Mouse (Mus musculus): ENCODE data around the gene Zdhhc12. TPM values are rescaled to one million over a fixed set of nuclear protein-coding genes. Genes with fewer than 3 reads are reported as not detected.
"Not testable (repeated sequence)": the region's sequence is repeated elsewhere in the genome, so short reads cannot be mapped to it uniquely, and the experiment has no call there.

Zdhhc12 gene
- 21.0 and 21.2 TPM in 2 replicates for polyA plus RNA-seq (2015; fragmentation: Nextera tagmentation; extraction: Ambion mirVana)

- Histone ChIP-seq H3K9me3 (replicated peaks) (no peaks in the 10 kb centered on the region), H3K4me1 (peaks cover 23% of the 10 kb centered on the region), H3K27me3 (no peaks in the 10 kb centered on the region), H3K9ac (peak within 1 kb of the TSS; percentile 74), H3K27ac (peak within 1 kb of the TSS; percentile 41; the same call in 1 of the 2 replicates), H3K4me2 (peak within 1 kb of the TSS; percentile 83), H3K4me3 (peak within 1 kb of the TSS; percentile 67), H3K36me3 (ENCODE audit: poor library complexity, severe bottlenecking) (peaks cover 45% of the 10 kb centered on the region)
- WGBS = under 1% methylated on average over 50 of the region's 51 CpGs
- peak; percentile 97 for ATAC-seq
These were observed at the start of gene Zdhhc12 for GRCm38 (mm10) chr2:30093471-30094207. TSS of gene Zdhhc12 (minus strand) at chr2:30093648.

DNA sequence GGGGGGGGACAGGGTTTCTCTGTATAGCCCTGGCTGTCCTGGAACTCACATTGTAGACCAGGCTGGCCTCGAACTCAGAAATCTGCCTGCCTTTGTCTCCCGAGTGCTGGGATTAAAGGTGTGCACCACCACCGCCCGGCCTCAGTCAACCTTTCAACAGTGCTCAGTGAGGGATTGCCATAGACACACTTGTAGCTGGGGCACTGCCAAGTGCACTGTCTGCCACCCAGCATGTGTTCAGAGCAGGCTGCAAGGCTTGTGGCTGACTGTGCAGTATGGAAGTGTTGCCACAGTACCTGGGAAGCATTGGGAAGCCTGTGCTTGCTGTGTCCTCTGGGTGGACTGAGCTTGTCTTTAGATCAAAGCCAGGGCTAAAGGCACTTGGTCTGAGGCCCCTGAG lies 46.6 kb upstream of the Zdhhc12 start:
- not testable (repeated sequence) for H3K27ac ChIP-seq; ATAC-seq; H3K4me3 ChIP-seq; H3K9ac ChIP-seq; H3K4me1 ChIP-seq; H3K4me2 ChIP-seq; H3K9me3 ChIP-seq (replicated peaks); H3K27me3 ChIP-seq
- H3K36me3 ChIP-seq (ENCODE audit: poor library complexity, severe bottlenecking) = peaks cover 88% of the 10 kb centered on the region
- WGBS = 91% methylated on average over 4 of the region's 4 CpGs

- no peak for ATAC-seq
- no peaks in the 10 kb centered on the region for H3K9me3 ChIP-seq (replicated peaks)
- H3K4me1 ChIP-seq = peaks cover 26% of the 10 kb centered on the region
- H3K27ac ChIP-seq = no peak overlapping the region
- peaks cover 52% of the 10 kb centered on the region for H3K36me3 ChIP-seq (ENCODE audit: poor library complexity, severe bottlenecking)
- H3K4me2 ChIP-seq = no peak overlapping the region
- no peak overlapping the region for H3K9ac ChIP-seq
- H3K27me3 ChIP-seq = no peaks in the 10 kb centered on the region
- no peak overlapping the region for H3K4me3 ChIP-seq
- WGBS = 90% methylated on average over 10 of the region's 10 CpGs
These were observed 43.0 kb upstream of the Zdhhc12 start for GRCm38 (mm10) chr2:30136458-30136857.

DNA sequence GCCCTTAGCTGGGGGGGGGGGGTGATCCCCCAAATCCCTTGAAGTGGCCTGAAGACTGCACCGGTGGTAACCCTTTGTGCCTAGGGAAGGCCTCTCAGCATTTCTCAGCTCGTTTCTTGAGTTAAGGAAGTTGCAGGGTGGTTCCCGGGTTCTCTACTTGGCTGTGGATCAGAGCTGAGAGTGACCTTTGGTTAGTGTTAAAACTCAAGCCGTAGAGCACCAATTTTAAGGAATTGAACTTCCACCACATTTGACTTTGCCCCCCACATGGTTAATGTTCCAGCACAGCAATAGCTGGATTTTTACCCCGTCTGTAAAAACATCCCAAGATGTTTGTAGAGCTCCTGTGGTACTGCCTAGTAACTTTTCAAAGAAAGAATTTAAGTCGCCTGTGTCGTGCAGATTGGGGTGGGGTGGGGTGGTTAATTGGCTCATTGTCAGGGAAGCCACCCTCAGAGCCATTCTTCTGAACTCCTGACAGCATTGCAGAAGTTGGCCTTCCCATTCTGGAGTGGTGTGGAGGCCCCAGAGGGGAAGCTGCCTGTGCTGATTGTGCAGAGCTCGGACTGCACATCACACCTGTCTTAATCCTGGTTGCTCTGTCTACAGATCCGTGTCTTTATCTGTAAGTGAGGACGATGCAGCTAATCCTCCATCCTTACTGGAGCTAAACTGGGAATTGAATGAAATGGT lies 41.6 kb upstream of the Zdhhc12 start:
- H3K4me3 ChIP-seq = peak overlapping the region; percentile 73
- peaks cover 26% of the 10 kb centered on the region for H3K4me1 ChIP-seq
- peak overlapping the region; percentile 85 for H3K9ac ChIP-seq
- peaks cover 38% of the 10 kb centered on the region for H3K36me3 ChIP-seq (ENCODE audit: poor library complexity, severe bottlenecking)
- peak overlapping the region; percentile 93 for H3K4me2 ChIP-seq
- no peak for ATAC-seq
- H3K27ac ChIP-seq = no peak overlapping the region
- H3K27me3 ChIP-seq = no peaks in the 10 kb centered on the region
- H3K9me3 ChIP-seq (replicated peaks) = no peaks in the 10 kb centered on the region
- WGBS = 45% methylated on average over 10 of the region's 10 CpGs

- Histone ChIP-seq H3K4me1 (peaks cover 26% of the 10 kb centered on the region), H3K4me3 (peak overlapping the region; percentile 73), H3K27ac (0 out of 2 replicates have a peak overlapping the region, but pooled peaks have one; percentile 52), H3K9ac (peak overlapping the region; percentile 85), H3K27me3 (no peaks in the 10 kb centered on the region), H3K9me3 (replicated peaks) (no peaks in the 10 kb centered on the region), H3K36me3 (ENCODE audit: poor library complexity, severe bottlenecking) (peaks cover 36% of the 10 kb centered on the region), H3K4me2 (peak overlapping the region; percentile 93)
- 0 out of 2 replicates have a peak, but pooled peaks have one; percentile 1 for ATAC-seq
- 31% methylated on average over 6 of the region's 6 CpGs for WGBS
These were observed 40.9 kb upstream of the Zdhhc12 start for GRCm38 (mm10) chr2:30134378-30134711.

- ATAC-seq = peak; percentile 95
- H3K4me2 ChIP-seq = peak within 1 kb of the TSS; percentile 93
- H3K9me3 ChIP-seq (replicated peaks) = no peaks in the 10 kb centered on the region
- peak within 1 kb of the TSS; percentile 52; the same call in 1 of the 2 replicates for H3K27ac ChIP-seq
- peak within 1 kb of the TSS; percentile 85 for H3K9ac ChIP-seq
- H3K27me3 ChIP-seq = no peaks in the 10 kb centered on the region
- 0% methylated on average over 46 of the region's 46 CpGs for WGBS
- H3K36me3 ChIP-seq (ENCODE audit: poor library complexity, severe bottlenecking) = peaks cover 33% of the 10 kb centered on the region
- peak within 1 kb of the TSS; percentile 73 for H3K4me3 ChIP-seq
- peaks cover 26% of the 10 kb centered on the region for H3K4me1 ChIP-seq
These were observed 40.3 kb upstream of the Zdhhc12 start, which contains the start of gene Tbc1d13 for GRCm38 (mm10) chr2:30133613-30134377. TSS of gene Tbc1d13 (plus strand) at chr2:30133746.

DNA sequence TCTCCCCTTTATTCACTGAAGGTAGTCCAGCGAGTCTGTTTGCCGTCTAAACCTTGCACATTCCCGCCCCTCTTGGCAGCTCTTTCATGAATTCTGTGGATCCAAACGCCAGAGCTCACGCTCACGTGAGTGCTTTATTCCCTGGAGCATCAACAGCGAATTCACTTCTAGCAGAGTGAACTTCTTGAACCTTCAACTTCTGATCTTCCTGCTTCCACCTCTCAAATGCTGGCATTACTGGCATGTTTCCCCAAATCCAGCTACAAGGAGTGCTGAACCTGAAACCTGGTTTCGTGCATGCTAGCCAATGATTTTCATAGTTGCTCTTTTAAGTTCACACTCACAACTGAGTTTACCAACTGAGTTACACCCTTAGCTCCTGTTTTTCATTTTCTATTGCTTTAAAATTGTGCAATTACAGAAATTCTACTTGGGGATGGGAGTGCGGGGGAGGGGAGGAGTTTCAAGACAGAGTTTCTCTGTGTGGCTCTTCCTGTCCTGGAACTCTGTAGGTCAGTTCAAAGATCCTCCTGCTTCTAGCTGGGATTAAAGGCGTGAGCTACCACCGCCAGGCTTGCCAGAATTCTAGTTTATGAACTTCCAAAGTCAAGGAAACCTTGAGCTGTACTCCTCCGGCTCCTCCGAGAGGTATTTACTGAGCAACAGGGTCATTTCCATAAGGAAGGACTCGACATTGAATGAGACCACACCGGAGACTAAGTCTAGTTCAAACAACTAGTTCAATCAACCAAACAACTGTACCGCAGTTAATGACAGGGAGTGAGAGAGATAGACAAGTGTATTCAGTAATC lies 39.6 kb upstream of the Zdhhc12 start:
- H3K36me3 ChIP-seq (ENCODE audit: poor library complexity, severe bottlenecking) = peaks cover 25% of the 10 kb centered on the region
- WGBS = 25% methylated on average over 16 of the region's 16 CpGs
- no peaks in the 10 kb centered on the region for H3K9me3 ChIP-seq (replicated peaks)
- H3K27me3 ChIP-seq = no peaks in the 10 kb centered on the region
- 0 out of 2 replicates have a peak overlapping the region, but pooled peaks have one; percentile 2 for H3K27ac ChIP-seq
- no peak for ATAC-seq
- H3K4me2 ChIP-seq = peak overlapping the region; percentile 93
- H3K4me3 ChIP-seq = peak overlapping the region; percentile 73
- H3K4me1 ChIP-seq = peaks cover 26% of the 10 kb centered on the region
- H3K9ac ChIP-seq = peak overlapping the region; percentile 85; the same call in 1 of the 2 replicates

DNA sequence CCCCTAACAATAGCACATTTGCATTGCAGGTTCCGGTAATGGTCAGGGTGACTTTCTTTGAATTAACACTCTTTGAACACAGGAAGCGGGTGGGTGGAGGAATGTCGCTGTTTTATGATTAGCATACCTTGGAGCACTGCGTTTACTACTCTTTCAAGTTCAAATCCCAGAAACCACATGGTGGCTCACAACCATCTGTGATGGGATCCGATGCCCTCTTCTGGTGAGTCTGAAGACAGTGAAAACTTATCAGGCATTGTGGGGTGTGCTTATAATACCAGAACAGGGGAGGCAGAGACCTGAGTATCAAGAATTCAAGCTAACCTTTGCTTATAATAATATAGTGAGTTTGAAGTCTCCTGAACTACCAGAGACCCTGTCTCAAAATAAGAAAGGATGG lies 37.8 kb upstream of the Zdhhc12 start:
- H3K4me2 ChIP-seq; H3K27me3 ChIP-seq; H3K27ac ChIP-seq; H3K9ac ChIP-seq; ATAC-seq; H3K36me3 ChIP-seq (ENCODE audit: poor library complexity, severe bottlenecking); H3K4me3 ChIP-seq; H3K9me3 ChIP-seq (replicated peaks): not testable (repeated sequence)
- 72% methylated on average over 5 of the region's 5 CpGs for WGBS
- H3K4me1 ChIP-seq = peaks cover 26% of the 10 kb centered on the region

- no peak for ATAC-seq
- Histone ChIP-seq H3K27me3 (no peaks in the 10 kb centered on the region), H3K4me3 (no peak overlapping the region), H3K9me3 (replicated peaks) (no peaks in the 10 kb centered on the region), H3K4me1 (peaks cover 19% of the 10 kb centered on the region), H3K4me2 (no peak overlapping the region), H3K27ac (no peak overlapping the region), H3K9ac (no peak overlapping the region), H3K36me3 (ENCODE audit: poor library complexity, severe bottlenecking) (no peaks in the 10 kb centered on the region)
- 89% methylated on average over 4 of the region's 4 CpGs for WGBS
These were observed 36.7 kb upstream of the Zdhhc12 start for GRCm38 (mm10) chr2:30130156-30130555.

GRCm38 (mm10) chr2:30128789-30129188 lies 35.3 kb upstream of the Zdhhc12 start:
- Histone ChIP-seq H3K4me2 (no peak overlapping the region), H3K4me3 (no peak overlapping the region), H3K27ac (no peak overlapping the region), H3K36me3 (ENCODE audit: poor library complexity, severe bottlenecking) (no peaks in the 10 kb centered on the region), H3K9me3 (replicated peaks) (no peaks in the 10 kb centered on the region), H3K4me1 (peaks cover 13% of the 10 kb centered on the region), H3K9ac (no peak overlapping the region), H3K27me3 (no peaks in the 10 kb centered on the region)
- no peak for ATAC-seq
- WGBS = 33% methylated on average over 2 of the region's 2 CpGs
